Mouse (Mus musculus) brain, embryonic 14.5 days (tissue): ENCODE data around the gene Greb1. TPM values are rescaled to one million over a fixed set of nuclear protein-coding genes. Genes with fewer than 3 reads are reported as not detected.

Source experiments
- DNase-seq: peaks from one replicate; pipeline ENCODE4 v3.0.0-alpha.2; 2011; ENCODE audit warnings: low read depth
- CTCF ChIP-seq: fragments of 200-500 bp; IDR thresholded peaks from 2 replicates; pipeline ENCODE4 v1.5.1; 2012; ENCODE audit warnings: inconsistent platforms, mild to moderate bottlenecking, moderate library complexity, borderline replicate concordance; ENCODE audit not compliant: insufficient read depth, insufficient read length; ENCODE audit errors: extremely low read depth
- POLR2A ChIP-seq: fragments of 200-500 bp; IDR thresholded peaks from 2 replicates; pipeline ENCODE4 v1.6.1; 2012; ENCODE audit warnings: mild to moderate bottlenecking, inconsistent platforms, borderline replicate concordance; ENCODE audit not compliant: poor library complexity, insufficient read depth, insufficient read length, severe bottlenecking; ENCODE audit errors: extremely low read depth
- polyA plus RNA-seq: library from polyadenylated mRNA; depleted of rRNA; stranded (reverse); fragments of >200 nt; gene quantifications from 2 replicates; pipeline ENCODE4 v1.2.3, GENCODE M21; 2012

Gene Greb1
- polyA plus RNA-seq, 1 experiment, result 4.8 TPM

- TF ChIP-seq POLR2A, result no peak
- TF ChIP-seq CTCF, result no peak
- no peak for DNase-seq
Measured at GRCm38 (mm10) chr12:16798894-16799293, 1.8 kb downstream of the Greb1 start.

- TF ChIP-seq CTCF (no peak), POLR2A (no peak)
- no peak for DNase-seq
Measured at GRCm38 (mm10) chr12:16795781-16796180, 4.9 kb downstream of the Greb1 start.

- TF ChIP-seq POLR2A (no peak), CTCF (no peak)
- DNase-seq, result no peak
Measured at GRCm38 (mm10) chr12:16793371-16793770, 7.3 kb downstream of the Greb1 start.

- no peak for DNase-seq
- no peak for TF ChIP-seq POLR2A
- no peak for TF ChIP-seq CTCF
Measured at GRCm38 (mm10) chr12:16790456-16790855, 10.2 kb downstream of the Greb1 start.

- DNase-seq, result no peak
- TF ChIP-seq CTCF (no peak), POLR2A (no peak)
Measured at GRCm38 (mm10) chr12:16789756-16790155, 10.9 kb downstream of the Greb1 start.

- TF ChIP-seq CTCF (no peak), POLR2A (no peak)
- DNase-seq, result no peak
Measured at GRCm38 (mm10) chr12:16789199-16789598, 11.5 kb downstream of the Greb1 start.

- TF ChIP-seq POLR2A (no peak), CTCF (no peak)
Measured at GRCm38 (mm10) chr12:16788600-16788999, 12.1 kb downstream of the Greb1 start.

GRCm38 (mm10) chr12:16781034-16781746 lies 19.5 kb downstream of the Greb1 start:
- DNase-seq, result no peak
- TF ChIP-seq POLR2A (no peak), CTCF (no peak)

More at GRCm38 (mm10) chr12:16788600-16788999, 12.1 kb downstream of the Greb1 start:
- DNase-seq, result no peak

GRCm38 (mm10) chr12:16780320-16780719 lies 20.4 kb downstream of the Greb1 start:
- no peak for DNase-seq
- TF ChIP-seq POLR2A, result no peak
- TF ChIP-seq CTCF, result no peak

- TF ChIP-seq POLR2A (no peak), CTCF (no peak)
- no peak for DNase-seq
Measured at GRCm38 (mm10) chr12:16779165-16779564, 21.5 kb downstream of the Greb1 start.

- no peak for DNase-seq
- TF ChIP-seq POLR2A, result no peak
- TF ChIP-seq CTCF, result no peak
Measured at GRCm38 (mm10) chr12:16778523-16778922, 22.2 kb downstream of the Greb1 start.

- TF ChIP-seq POLR2A, result no peak
- no peak for TF ChIP-seq CTCF
- no peak for DNase-seq
Measured at GRCm38 (mm10) chr12:16775351-16775750, 25.3 kb downstream of the Greb1 start.
